Mouse (Mus musculus): ENCODE data around the gene Ccnjl.

Ccnjl gene

DNA sequence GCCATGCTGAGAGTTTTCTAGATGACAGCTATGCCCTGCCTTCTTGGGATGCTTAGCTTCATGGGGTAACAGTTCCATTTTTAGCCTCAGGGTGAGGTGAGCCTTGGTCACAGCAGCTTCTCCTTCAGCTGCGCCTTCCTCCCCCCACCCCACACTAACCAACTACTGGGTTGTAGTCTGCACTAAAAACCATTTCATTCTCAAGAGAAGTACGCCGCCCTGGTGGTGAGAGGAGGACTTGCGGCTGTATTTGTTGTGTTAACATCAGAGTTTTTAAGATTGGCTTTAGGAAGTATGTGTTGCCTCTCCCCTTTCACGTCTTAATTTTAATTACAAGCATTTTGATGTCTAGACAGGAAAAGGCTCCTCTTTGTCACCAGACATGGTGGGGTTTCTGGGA, 39.7 kb downstream of the Ccnjl start:
- DNase-seq (ENCODE audit: low read depth, low spot score): peak; percentile 63

DNA sequence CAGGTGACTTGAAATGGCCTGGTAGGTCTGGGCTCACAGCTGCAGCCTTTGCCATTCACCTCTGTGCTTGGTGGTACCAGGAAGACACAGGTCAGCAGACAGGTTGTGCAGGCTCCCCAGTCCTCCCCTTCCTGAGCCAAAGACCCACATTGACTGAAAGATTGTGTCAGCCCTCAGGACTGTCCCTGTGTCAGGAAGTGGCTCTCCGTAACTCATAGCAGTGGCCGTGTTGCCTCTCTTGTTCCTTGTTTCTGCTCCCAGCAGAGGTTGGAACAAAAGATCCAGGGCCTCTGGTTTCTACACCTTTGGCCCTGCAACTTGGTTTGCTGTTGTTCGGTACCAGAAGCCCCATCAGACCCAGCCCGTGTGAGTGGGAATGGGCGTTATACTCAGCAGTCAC, 40.6 kb downstream of the Ccnjl start:
- no peak for DNase-seq (ENCODE audit: low read depth, low spot score)

DNA sequence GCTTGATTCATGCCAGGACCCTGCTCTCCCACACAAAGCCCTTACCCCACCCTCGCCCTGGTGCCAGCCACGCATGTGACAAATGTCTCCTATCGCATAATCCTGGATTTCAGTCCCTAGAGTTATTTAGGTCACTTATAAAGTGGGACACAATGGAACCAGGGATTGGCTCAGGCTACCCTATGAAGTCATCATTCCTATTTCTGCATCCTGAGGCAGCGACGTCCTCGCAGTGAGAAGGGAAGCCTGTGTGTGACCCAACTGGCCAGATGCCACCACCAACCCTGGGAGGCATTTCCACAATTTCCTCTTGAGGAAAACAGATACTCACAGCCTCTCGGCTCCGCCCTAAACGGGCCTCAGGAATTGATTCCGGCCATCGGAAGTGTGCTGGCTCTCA, 41.0 kb downstream of the Ccnjl start:
- DNase-seq (ENCODE audit: low read depth, low spot score): no peak

DNA sequence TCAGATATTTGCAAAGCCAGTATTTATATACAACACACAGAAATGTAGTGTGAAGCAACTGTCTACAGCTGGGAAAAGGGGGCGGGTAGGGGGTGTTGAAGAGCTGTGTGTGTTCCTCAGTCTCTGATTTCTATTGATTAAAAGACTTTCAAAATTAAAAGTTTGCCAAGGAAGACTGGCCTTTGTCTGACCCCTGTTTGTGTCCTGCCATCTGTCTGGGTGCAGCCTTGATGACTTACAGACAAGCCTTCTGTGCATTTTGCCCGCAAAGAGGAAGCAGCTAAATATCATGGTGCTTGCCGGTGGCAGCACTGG, 46.4 kb downstream of the Ccnjl start:
- DNase-seq (ENCODE audit: low read depth, low spot score): no peak

DNA sequence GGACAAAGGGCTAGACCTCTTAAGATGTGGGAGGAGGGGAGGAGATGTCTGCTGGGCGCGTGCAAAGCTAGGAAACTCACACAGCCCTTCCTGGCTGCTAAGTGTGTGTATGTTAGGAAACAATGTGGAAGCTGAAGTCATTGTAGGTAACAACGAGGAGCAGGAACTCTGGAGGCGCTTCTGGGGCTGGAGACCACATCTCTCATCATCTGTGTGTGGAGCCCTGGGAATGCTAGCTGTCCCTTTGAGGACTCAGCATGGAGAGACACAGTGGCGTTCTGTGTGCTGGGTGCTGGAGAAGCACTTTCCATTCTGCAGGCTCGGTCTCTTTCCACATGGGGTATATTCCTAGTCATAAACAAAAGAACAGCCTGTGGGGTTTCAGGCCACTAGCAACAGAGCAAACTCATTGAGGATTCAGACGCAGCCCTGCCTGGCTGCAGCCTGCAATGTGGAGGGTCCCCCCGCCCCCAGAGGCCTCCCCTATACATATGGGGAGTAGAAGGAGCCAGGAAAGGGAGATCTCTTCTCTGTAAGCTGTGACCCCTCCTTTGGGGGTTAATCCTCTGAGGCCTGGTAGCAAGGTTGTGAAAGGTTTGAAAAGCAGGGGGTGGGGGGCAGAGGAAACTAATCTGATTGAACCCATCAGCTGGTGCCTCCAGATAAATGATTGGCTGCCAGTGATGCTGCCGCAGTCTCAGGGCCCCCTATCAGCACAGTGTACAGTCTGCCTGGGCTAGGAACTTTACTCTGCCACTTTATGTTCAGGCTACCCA, 47.0 kb downstream of the Ccnjl start:
- no peak for DNase-seq (ENCODE audit: low read depth, low spot score)

DNA sequence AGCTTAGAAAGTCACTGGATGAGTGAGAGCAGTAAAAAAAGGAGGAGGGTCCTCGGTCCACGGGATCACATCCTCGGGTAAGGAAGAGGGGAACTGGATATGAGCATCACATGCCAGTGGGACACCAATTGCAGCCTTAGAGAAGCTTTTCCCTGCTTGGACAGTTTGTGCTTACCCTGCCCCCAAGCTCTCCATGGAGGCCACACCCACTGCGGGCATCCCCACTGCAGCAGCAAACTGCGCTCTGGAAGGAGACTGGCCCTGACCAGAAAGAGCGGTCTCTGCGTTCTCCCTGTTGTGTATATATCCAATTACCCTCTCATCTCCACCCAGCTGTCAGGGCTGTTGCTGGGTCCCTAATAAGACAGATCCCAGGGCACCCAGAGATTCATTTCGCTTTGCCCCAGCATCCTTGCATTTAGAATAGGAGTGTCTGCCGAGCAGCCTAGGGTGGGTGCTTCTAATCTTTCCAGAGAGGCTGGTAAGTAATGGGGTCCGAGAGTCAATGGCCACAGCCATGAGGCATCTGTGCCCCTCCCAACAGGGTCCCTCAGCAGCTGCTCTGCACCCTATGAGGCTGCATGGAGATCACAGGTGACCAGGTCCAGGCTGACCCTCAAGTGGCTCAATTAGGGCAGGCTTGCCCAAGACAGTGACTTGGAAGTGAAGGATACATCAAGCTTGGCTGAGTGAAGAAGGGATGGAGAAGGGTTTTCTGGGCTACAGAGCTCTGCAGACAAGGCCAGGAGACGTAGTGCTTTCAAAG, 49.3 kb downstream of the Ccnjl start:
- DNase-seq (ENCODE audit: low read depth, low spot score): no peak

DNA sequence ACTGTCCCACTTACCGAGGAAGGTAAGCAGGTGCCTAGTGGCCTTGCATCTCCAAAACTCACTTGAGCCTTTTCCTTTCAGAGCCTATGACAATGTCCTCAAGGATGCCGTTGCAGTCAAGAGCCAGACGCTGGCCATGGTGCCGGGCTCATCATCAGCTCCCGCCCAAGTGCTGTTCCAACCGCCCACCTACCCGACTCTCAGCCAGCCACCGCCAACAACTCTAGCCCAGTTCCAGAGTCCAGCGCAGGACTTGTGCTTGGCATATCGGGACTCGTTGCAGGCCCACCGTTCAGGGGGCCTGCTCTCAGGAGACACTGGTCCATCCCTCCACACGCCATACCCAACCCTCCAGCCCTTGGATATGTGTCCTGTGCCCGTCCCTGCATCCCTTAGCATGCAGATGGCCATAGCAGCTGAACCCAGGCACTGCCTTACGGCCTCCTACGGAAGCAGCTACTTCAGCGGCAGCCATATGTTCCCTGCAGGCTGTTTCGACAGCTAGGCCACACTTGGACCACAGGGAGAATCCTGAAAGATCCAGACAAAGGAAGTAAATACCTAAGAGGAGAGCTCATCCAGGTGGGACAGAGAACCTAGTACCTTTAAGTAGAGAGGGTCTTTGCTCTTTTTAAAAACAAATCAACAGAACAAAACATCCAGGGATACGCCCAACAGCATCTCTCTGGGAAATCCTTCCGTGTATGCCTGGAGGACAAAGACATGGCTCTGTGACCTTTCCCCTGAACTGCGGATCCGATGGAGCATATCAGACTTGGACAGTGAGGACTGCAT, 56.8 kb downstream of the Ccnjl start:
- no peak for DNase-seq (ENCODE audit: low read depth, low spot score)

DNA sequence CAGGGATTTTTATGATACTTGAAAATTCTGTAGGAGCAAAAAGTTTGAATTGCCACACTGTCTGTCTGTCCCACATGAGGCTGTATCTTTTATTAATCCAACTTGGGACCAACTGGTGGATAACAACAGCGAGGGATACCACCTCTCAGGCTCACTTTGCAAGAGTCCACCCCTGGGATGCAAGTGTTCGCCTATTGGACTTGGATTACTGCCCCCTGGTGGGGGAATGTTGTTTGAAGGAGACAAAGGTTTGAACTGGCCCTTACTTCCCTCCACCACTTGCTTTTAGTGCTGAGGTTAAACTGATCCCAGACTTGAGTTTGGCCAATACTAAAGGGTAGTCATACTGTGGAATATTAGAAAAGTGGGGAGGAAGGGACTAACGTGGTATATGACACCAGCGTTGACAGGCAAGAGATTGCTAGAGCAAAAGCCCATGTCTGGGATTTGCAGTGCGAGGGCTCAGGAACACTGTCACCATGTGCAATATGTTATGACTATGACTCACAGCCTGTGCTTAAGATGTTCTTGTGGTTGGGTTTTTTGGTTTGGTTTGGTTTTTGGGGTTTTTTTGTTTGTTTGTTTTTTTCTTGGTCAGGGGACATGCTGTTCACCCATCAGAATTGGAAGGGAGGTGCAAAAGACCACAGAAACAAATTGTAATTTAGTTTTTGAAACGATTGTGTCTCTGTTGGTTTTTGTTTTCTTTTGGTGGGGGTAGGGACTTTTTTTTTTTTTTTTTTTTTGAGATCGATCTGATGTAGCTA, 57.9 kb downstream of the Ccnjl start, which contains the start of gene 4933415A04Rik:
TSS of gene 4933415A04Rik (plus strand) at position 717 of the 767 bp plus-strand sequence.
- DNase-seq (ENCODE audit: low read depth, low spot score): peak; percentile 61

DNA sequence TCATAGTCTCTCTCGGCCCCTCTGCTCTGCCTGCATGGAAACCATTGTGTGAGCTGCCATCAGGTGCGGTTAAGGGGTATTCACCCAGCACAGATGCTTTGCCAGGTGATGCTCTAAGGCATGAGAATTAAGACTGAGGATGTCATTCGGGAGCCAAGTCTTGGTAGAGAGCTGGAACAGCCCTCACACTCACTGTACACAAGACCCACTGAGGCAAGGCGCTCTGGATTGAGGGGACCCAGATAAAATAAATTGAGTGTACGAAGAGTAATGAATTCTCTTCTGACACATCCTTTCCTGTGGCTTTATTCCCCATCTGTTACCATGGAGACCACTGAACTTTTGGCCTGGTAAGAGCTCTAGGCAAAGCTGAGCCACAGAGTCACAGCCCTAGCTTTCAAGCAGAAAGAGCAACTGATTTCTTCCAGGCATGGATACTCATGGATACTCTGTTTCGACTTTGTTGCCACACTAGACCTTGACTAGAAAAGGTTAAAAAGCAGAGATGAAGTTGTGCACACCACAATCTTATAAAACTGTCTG, 61.0 kb downstream of the Ccnjl start:
- no peak for DNase-seq (ENCODE audit: low read depth, low spot score)

DNA sequence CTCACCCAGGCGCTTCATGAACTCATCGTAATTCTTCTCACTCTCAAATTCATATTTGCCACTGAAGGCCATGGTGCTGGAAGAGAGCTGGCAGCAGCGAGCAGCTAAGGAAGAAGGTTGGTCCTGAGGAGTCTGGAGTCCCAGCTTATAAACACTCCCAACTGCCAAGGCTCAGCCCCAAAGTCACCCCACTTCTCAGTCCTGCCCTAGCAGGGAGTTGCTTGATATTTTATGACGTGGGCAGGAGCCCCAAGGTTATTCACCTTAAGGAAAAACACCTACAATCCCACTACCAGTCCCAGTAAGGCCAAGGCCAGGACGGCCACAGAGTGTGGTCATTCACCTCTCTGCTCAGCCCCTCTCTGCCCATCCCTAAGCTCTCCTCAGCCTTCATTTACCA, 72.9 kb downstream of the Ccnjl start, which contains the start of gene Fabp6:
TSS of gene Fabp6 (minus strand) at position 101 of the 400 bp plus-strand sequence.
- no peak for DNase-seq (ENCODE audit: low read depth, low spot score)

DNA sequence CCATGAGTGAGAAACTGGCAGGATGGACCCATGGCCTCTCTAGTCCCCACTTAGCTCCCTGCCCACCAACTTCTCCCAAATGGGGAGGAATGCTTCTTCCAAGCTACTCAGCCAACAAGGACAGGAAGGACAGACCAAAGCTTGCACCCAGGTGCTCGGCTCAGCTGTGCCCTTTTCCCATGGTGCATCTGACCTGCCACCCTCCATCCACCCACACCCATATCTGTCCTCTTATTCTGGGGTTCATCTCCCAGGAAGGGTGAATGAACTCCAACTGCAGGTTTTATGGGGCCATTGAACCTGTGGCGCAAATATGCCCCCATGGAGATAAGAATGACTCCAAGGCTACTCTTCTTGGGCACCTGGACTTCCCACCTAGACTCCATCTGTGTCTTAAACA, 75.6 kb downstream of the Ccnjl start:
- DNase-seq (ENCODE audit: low read depth, low spot score): no peak

DNA sequence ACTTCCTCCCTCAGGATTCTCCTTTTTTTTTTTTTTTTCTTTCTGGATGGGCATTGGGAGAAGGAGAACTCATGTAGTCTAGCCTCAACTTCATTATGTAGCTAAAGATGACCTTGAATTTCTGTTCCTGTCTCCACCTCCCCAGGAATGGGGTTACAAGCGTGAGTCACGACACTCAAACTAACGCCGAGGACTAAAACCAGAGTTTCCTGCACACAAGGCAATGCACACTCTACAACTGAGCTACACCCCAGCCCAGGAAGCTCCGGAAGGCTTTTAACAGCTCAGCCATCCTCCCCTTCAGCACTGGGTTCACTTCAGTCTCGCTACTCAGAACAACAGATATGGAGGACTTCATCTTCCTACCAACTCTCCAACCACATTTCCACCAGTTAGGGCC, 76.3 kb downstream of the Ccnjl start:
- DNase-seq (ENCODE audit: low read depth, low spot score): no peak

DNA sequence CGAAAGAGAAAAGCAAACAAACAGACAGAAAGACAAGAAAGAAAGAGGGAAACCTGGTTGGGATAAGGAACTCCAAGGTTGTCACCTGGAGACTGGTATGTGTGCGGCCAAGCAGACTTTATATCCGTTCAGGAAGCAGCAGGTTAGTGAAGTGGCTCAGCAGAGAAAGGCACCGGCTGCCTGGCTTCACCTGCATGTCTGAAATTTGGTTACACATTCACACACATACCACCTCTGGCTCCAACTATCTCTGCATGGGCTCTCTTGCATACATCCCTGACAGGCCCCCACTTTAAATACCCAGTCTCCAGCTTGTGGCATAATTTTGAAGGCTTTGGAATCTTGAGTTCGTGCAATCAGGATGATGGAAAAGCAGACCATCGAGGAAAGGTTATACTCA, 77.3 kb downstream of the Ccnjl start:
- DNase-seq (ENCODE audit: low read depth, low spot score): no peak

DNA sequence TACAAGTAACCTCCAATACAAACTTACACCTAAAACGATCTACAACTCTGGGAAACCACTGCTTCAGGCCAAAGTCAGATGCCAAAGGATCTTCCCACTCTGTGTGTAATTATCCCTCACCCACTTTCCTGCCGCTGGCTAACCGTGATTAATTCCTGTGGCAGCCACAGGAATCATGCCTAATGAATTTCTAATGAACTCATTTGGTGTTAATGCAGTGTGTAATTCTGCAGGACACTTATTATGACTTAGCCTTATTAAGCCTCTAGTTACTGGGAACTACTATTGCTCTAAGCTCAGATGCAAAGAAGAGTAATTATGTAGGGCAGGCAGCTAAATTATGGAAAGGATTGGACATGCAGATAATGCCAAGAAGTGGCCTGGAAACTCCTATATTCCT, 79.9 kb downstream of the Ccnjl start:
- no peak for DNase-seq (ENCODE audit: low read depth, low spot score)

DNA sequence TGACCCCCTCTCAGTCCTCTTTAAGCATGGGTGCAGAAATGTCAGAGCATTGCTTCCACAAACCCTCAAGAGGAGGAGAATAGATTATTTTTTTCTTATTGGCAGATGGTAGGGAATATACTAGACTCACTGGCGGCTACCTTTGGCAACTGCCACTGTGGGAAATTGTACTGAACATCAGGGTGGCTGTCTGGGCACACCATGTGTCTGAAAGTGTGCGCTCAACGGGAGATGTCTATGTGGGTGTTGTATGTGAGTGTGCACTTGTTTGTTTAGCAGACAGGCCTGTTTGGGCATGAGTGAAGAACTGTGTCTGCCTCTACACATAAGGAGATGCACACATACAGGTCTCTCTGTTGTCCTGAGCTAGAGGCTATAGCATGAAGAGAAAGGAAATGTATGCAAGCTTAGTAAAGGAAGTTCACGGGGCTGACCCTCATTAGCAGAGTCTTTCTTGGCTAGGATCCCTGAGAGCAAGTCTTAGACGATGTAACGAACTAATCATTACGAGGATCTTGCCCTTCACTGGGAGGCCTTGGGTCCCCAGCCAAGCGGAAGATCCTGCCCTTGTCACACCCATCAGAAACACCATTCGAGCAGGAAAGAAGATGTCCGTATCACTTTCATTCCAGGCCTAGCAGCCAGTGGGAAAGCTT, 81.5 kb downstream of the Ccnjl start:
- DNase-seq (ENCODE audit: low read depth, low spot score): no peak

DNA sequence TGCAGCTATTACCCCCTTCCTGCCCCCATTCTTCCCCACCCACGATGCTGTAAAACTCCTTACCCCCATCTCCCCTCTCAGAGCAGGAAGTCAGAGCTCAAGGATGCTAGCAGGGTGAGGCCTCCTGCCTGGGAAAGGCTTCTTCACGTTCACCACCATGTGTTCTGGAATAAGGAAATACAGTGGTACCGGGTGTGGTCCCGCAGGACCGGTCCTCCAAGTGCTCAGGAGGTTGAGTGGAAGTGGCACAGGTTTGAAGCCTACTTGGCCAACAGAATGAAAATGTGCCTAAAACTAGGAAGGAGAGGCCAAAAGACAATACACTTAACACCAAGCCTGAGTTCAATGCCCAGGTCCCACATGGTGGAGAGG, 82.1 kb downstream of the Ccnjl start:
- DNase-seq (ENCODE audit: low read depth, low spot score): no peak

DNA sequence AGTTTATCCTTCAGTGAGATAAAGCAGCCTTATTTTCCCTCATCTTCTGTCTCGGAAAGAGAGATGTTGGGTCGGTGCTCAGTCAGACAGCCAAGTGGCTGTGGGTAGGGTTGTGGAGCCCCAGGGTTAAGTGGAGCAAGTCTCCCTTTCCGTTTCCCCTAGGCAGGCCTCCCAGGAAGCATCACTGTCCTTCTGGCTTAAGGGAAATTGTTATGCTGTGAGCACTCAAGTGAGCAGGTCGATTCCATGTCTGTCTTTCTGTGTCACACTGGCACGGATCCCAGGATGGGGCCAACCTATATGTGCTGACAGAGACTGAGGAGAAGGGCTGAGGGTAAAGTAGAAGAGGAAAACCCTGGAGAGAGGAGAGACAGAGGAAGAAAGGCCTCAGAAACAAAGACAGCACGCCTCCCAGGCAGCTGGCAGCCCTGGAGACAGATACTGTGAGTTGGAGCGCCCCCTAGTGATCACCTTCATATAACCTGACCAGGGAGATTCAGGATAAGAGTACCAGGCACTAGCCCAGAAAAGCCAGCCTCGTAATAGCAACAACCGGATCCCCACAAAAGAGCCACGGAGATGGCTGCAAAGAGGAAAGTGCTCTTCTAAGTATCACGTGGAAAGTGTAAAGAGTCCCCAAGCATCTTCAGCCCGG, 84.4 kb downstream of the Ccnjl start:
- DNase-seq (ENCODE audit: low read depth, low spot score): peak; percentile 73

DNA sequence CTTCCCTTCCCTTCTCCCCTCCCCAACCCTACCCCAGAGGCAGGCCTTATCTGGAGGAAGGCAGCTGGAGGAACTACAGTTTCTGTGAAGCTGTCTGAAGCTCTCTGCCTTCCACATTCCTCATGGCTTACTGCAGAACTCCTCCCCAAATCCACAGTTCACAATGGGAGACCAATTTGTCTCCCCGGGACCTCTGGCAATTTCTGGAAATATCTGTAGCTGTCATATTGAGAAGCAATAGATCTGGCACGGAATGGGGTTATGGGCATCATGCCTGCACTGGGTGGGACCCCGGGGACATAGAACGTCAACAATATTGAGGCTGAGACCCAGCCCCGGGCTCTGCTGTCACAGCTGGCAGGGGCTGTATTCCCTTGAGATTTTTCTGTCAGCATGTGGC, 89.3 kb downstream of the Ccnjl start:
- DNase-seq (ENCODE audit: low read depth, low spot score): no peak

DNA sequence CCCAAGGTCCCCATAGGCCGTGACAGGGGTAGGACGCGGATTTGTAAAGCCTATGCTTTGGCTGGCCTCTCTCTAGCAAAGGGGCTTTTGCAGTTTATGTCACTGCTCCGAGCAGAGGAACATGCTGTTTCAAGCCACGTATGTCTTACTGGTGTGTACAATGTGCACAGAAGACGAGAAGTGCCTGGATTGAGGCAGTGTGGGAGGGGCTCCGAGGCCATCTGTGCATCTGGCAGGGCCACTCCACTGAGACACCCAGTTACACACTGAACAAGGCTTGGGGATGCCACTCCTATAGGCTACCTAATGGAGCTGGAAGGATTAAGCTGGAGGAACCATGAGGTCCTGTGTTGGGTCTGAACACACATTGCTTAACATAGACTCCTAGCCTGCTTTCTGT, 89.8 kb downstream of the Ccnjl start:
- no peak for DNase-seq (ENCODE audit: low read depth, low spot score)

DNA sequence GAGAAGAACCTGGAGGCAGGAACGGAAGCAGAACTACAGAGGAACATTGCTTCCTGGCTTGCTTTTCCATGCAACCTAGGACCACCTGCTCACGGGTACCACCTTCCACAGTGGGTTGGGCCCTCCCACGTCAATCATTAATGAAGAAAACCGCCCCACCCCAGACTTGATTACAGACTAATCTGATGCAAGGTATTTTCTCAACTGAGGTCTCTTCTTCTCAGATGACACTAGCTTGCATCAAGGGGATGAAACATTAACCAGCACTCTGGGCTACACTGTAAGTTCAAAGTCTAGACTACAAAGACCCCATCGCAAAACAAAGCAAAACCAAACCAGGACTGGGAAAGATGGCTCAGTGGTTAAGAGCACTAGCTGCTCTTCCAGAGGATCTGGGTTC, 93.2 kb downstream of the Ccnjl start:
- DNase-seq (ENCODE audit: low read depth, low spot score): no peak

Measured in CD4-positive, CD25-positive, alpha-beta regulatory T cell, adult 2 months (primary cell).